Mouse (Mus musculus) embryonic facial prominence, embryonic 10.5 days (tissue): ENCODE measurements at regions not wholly inside any gene's neighbourhood (a gene's known extent, or its start where the extent isn't known, plus 50 kb on each side); places are given as distances from the start of the nearest gene placed in this dataset.

Experiments
- DNase-seq: peaks from one replicate; pipeline ENCODE4 v3.0.0-alpha.2; 2017; ENCODE audit warnings: low spot score
- H3K27ac ChIP-seq: fragments of 300-500 bp; sonication (generic); replicated peaks from 2 replicates; pipeline ENCODE4 v1.5.1; 2016; ENCODE audit warnings: mild to moderate bottlenecking
- H3K27me3 ChIP-seq: fragments of 300-500 bp; sonication (generic); replicated peaks from 2 replicates; pipeline ENCODE4 v1.6.1; 2016; ENCODE audit warnings: low read depth, mild to moderate bottlenecking; ENCODE audit not compliant: poor library complexity, severe bottlenecking
- H3K36me3 ChIP-seq: fragments of 300-500 bp; sonication (generic); replicated peaks from 2 replicates; pipeline ENCODE4 v1.6.1; 2016; ENCODE audit warnings: mild to moderate bottlenecking, moderate library complexity
- H3K4me1 ChIP-seq: fragments of 300-500 bp; sonication (generic); 2 replicates; pipeline ENCODE4 v1.6.1; 2016
- H3K4me3 ChIP-seq: fragments of 300-500 bp; sonication (generic); 2 replicates; pipeline ENCODE4 v1.5.1; 2016; ENCODE audit warnings: mild to moderate bottlenecking, moderate library complexity
- H3K9me3 ChIP-seq: fragments of 300-500 bp; sonication (generic); 2 replicates; pipeline ENCODE4 v1.6.1; 2016; ENCODE audit warnings: mild to moderate bottlenecking
- WGBS: fragments of 180-500 bp; shearing (Covaris S2); methylation state at CpG from one replicate; pipeline ENCODE4 v1.1.7; 2016; 5-methylcytosine and 5-hydroxymethylcytosine counted together

- Histone ChIP-seq H3K4me1 (no peaks in the 10 kb centered on the region), H3K27me3 (no peaks in the 10 kb centered on the region), H3K27ac (no peak overlapping the region), H3K4me3 (no peak overlapping the region), H3K9me3 (no peaks in the 10 kb centered on the region), H3K36me3 (no peaks in the 10 kb centered on the region)
- DNase-seq = no peak
Measured at GRCm38 (mm10) chr15:29199988-29200387, 972.4 kb upstream of the Ctnnd2 start.

- Histone ChIP-seq H3K4me3 (no peak overlapping the region), H3K27ac (no peak overlapping the region), H3K9me3 (no peaks in the 10 kb centered on the region), H3K4me1 (no peaks in the 10 kb centered on the region), H3K36me3 (no peaks in the 10 kb centered on the region), H3K27me3 (no peaks in the 10 kb centered on the region)
- 71% methylated on average over 3 of the region's 3 CpGs for WGBS
- DNase-seq = no peak
Measured at GRCm38 (mm10) chr15:29223667-29224066, 948.7 kb upstream of the Ctnnd2 start.

- no peak overlapping the region for H3K4me3 ChIP-seq
- H3K9me3 ChIP-seq = no peaks in the 10 kb centered on the region
- no peak for DNase-seq
- no peaks in the 10 kb centered on the region for H3K27me3 ChIP-seq
- no peak overlapping the region for H3K27ac ChIP-seq
- WGBS = 96% methylated on average over 1 of the region's 1 CpGs
- no peaks in the 10 kb centered on the region for H3K4me1 ChIP-seq
- no peaks in the 10 kb centered on the region for H3K36me3 ChIP-seq
Measured at GRCm38 (mm10) chr15:29226889-29227288, 945.5 kb upstream of the Ctnnd2 start.

GRCm38 (mm10) chr15:29234635-29235034, 937.8 kb upstream of the Ctnnd2 start:
- no peaks in the 10 kb centered on the region for H3K4me1 ChIP-seq
- no peaks in the 10 kb centered on the region for H3K36me3 ChIP-seq
- peak; percentile 10 for DNase-seq
- no peak overlapping the region for H3K27ac ChIP-seq
- H3K4me3 ChIP-seq = no peak overlapping the region
- H3K27me3 ChIP-seq = no peaks in the 10 kb centered on the region
- H3K9me3 ChIP-seq = no peaks in the 10 kb centered on the region

GRCm38 (mm10) chr15:29255152-29255551, 917.2 kb upstream of the Ctnnd2 start:
- Histone ChIP-seq H3K36me3 (no peaks in the 10 kb centered on the region), H3K4me1 (no peaks in the 10 kb centered on the region), H3K4me3 (no peak overlapping the region), H3K27ac (no peak overlapping the region), H3K27me3 (no peaks in the 10 kb centered on the region), H3K9me3 (no peaks in the 10 kb centered on the region)
- no peak for DNase-seq
- WGBS = 83% methylated on average over 3 of the region's 3 CpGs

GRCm38 (mm10) chr15:29266767-29267166, 905.6 kb upstream of the Ctnnd2 start:
- DNase-seq = no peak
- 63% methylated on average over 1 of the region's 1 CpGs for WGBS
- H3K9me3 ChIP-seq = no peaks in the 10 kb centered on the region
- H3K36me3 ChIP-seq = no peaks in the 10 kb centered on the region
- no peak overlapping the region for H3K4me3 ChIP-seq
- H3K4me1 ChIP-seq = no peaks in the 10 kb centered on the region
- no peak overlapping the region for H3K27ac ChIP-seq
- H3K27me3 ChIP-seq = no peaks in the 10 kb centered on the region

GRCm38 (mm10) chr15:29296454-29296853, 875.9 kb upstream of the Ctnnd2 start:
- H3K27me3 ChIP-seq = no peaks in the 10 kb centered on the region
- H3K9me3 ChIP-seq = no peaks in the 10 kb centered on the region
- no peaks in the 10 kb centered on the region for H3K4me1 ChIP-seq
- DNase-seq = no peak
- H3K36me3 ChIP-seq = no peaks in the 10 kb centered on the region
- 78% methylated on average over 2 of the region's 2 CpGs for WGBS
- H3K27ac ChIP-seq = no peak overlapping the region
- H3K4me3 ChIP-seq = no peak overlapping the region
